Mouse (Mus musculus): ENCODE data around the gene Atraid. TPM values are rescaled to one million over a fixed set of nuclear protein-coding genes. Genes with fewer than 3 reads are reported as not detected.
A peak's percentile ranks its signal among the peaks of the same experiment; 100 is the strongest.
"Not testable (repeated sequence)": the region's sequence is repeated elsewhere in the genome, so short reads cannot be mapped to it uniquely, and the experiment has no call there.

Gene Atraid
- total RNA-seq, 2 experiments from 2014 or later: 109 to 115 TPM

DNA sequence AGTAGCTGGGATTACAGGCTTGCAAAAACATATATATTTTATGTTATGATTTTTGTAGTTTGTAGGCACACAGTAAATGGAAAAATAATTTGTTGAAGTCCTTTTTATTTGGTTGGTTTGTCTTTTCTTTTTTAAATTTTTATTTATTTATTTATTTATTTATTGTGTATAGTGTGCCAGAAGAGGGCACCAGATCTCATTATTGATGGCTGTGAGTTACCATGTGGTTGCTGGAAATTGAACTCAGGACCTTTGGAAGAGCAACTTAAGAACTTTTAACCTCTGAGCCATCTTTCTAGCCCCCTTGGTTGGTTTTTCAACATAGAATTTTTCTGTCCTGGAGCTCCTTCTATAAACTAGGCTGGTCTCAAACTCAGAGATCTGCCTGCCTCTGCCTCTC, 2.3 kb downstream of the Atraid start:
- no peak for DNase-seq (ENCODE audit: low spot score in 2 of 2)

DNA sequence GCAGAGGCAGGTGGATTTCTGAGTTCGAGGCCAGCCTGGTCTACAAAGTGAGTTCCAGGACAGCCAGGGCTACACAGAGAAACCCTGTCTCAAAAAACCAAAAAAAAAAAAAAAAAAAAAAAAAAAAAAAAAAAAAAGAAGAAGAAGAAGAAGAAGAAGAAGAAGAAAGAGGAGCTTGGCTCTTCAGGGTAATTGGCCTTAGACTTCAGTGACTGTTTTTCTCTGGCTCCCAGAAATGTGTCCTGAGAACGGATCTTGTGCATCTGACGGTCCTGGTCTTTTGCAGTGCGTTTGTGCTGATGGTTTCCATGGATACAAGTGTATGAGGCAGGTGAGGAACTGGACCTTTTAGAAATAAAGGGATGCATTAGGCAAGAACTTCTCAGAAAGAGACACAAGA, 5.6 kb downstream of the Atraid start:
- DNase-seq (ENCODE audit: low spot score in 2 of 2): not testable (repeated sequence)

DNA sequence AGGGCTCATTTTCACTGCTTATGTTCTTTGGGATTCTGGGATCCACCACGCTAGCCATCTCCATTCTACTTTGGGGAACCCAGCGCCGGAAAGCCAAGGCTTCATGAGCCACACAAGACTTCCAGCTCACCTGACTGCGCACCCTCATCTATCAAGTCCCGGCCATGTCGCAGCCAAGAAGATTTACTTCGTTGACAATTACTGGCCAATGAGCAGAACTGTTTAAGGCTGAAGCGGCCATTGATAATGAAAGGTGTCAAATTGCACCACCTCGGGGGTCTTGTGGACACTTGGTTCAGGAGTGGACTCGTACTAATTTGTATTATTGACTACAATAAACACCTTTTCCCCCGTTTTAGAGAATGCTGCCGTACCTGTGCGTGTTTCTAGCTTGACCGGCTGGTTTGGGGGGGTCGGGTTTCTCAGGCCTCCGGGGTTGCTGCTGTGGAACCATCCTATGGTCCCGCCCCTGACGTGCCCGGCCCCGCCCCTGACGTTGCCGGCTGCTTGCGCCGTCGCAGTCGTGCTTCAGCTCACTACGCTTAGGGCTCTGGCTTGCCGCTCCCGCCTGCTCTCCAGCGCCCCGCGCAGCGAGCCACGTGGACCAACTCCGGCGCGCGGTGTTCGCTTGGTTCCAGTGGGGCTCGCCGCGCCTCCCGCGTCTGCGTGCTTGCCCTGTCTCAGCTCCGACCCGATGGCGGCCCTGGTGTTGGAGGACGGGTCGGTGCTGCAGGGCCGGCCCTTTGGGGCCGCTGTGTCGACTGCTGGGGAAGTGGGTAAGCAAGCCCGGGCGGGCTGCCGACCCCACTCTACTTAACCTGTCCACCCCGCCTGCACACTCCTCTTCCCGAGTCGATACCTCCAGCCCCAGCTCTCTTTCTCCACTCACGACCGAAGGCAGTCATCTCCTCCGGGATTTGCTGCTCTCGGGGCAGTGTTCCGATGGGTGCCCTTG, 6.4 kb downstream of the Atraid start, which contains the start of gene Cad:
TSS of gene Cad (plus strand) at position 520 of the 955 bp plus-strand sequence.
- peak; percentile 78 to 89 for DNase-seq (ENCODE audit: low spot score in 2 of 2)

DNA sequence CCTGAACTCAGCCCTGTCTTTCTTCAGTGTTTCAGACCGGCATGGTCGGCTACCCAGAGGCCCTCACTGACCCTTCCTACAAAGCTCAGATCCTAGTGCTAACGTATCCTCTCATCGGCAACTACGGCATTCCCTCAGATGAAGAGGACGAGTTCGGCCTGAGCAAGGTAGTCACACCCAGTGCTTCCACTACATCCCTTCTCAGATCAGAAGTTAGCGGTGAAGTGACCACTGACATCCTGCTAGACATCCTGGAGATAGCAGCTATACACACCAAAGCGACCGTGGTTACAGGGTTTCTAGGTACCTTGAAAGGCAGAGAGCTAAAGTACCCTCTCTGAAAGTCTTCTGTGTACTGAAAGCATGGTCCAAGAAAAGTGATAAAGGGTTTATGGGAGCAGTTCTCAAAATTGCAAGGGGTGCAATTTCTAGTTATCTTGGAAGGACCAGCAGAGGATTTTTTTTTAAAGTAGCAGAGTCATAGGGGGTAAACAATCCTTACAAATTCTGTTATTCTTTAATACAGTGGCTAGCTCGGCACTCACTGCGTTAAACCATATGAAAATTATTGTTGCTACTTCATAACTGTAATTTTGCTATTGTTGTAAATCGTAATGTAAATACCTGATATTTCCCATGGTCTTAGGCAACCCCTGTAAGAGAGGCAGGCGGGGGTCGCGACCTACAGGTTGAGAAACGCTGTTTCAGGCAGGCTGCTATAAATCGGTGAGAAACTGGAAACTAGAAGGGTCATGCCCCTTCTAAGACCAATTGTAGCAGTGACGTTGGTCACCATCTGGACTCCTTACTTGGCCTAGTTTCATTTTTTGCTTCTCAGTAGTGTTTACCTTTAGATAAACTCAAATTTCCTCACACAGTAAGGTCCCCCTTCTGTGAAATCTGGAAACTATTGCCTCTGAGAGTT, 7.4 kb downstream of the Atraid start:
- DNase-seq (ENCODE audit: low spot score in 2 of 2): no peak

DNA sequence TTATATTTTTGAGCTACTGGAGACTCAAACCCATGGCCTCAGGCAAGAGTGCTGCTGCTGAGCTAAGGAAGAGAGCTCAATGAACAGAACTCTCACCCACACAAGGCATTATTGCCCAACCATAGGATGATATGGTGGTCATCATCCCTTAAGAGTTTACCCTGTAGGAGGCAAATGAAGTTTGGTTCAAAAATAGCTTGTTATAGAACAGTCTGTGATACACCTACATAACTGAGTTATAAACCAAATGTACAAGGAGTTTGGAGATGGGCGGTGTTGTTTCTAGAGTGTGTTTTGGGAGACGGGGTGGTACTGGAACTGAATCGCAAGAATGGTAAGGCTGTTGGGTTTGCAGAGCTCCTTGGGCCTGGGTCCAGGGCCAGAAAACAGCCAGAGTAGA, 21.7 kb downstream of the Atraid start:
- DNase-seq (ENCODE audit: low spot score in 2 of 2): no peak

DNA sequence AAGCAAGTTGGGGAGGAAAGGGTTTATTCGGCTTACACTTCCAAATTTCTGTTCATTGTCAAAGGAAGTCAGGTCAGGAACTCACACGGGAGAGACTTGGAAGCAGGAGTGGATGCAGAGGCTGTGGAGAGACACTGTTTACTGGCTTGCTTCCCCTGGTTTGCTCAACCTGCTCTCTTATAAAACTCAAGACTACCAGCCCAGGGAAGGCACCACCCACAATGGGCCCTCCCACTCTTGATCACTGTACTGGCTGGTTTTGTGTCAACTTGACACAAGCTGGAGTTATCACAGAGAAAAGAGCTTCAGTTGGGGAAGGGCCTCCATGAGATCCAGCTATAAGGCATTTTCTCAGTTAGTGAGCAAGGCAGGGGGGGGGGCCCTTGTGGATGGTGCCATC, 22.9 kb downstream of the Atraid start:
- DNase-seq (ENCODE audit: low spot score in 2 of 2): no peak

DNA sequence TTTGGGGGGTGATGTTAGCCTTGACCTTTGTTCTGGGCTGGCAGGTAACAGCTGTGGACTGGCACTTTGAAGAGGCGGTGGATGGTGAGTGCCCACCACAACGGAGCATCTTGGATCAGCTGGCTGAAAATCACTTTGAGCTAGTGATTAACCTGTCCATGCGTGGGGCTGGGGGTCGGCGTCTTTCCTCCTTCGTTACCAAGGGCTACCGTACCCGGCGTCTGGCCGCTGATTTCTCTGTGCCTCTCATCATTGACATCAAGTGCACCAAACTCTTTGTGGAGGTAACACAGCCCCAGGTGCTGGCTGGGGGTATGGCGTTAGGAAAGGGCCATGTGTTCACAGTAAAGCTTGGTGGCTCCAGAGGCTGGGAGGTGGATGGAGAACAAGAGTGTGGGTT, 23.7 kb downstream of the Atraid start:
- no peak for DNase-seq (ENCODE audit: low spot score in 2 of 2)

DNA sequence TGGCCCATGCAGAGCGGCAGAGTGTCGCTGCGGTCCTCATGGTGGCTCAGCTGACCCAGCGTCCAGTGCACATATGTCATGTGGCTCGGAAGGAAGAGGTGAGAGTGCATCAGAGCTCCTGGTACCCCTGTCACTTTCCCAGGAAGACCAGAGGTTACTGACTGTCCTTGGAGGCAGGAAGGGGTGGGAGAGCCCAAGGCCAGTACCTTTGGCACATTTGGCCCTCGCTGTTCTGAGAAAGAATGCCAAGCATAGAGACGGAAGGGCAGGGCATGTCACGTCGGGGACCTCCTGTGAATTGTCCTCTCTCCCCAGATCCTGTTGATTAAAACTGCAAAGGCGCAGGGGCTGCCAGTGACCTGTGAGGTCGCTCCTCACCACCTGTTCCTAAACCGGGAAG, 25.1 kb downstream of the Atraid start:
- no peak for DNase-seq (ENCODE audit: low spot score in 2 of 2)

DNA sequence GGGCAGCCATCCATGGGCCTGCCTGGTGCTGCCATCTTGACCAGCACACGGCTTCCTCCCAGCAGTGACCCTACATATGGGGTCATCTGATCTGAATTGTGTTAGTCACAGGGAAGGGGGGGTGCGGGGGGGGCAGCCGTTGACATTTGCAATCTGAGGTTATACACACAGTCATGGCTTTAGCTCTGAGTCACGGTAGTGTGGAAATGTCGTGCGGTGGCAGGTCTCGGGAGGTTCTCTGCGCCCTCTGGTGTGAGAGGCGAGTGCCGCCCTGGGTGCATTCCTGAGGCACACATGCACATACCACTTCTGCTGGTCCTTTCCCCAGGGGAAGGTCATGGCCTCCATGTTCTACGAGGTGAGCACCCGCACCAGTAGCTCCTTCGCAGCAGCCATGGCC, 28.2 kb downstream of the Atraid start:
- DNase-seq (ENCODE audit: low spot score in 2 of 2): no peak

DNA sequence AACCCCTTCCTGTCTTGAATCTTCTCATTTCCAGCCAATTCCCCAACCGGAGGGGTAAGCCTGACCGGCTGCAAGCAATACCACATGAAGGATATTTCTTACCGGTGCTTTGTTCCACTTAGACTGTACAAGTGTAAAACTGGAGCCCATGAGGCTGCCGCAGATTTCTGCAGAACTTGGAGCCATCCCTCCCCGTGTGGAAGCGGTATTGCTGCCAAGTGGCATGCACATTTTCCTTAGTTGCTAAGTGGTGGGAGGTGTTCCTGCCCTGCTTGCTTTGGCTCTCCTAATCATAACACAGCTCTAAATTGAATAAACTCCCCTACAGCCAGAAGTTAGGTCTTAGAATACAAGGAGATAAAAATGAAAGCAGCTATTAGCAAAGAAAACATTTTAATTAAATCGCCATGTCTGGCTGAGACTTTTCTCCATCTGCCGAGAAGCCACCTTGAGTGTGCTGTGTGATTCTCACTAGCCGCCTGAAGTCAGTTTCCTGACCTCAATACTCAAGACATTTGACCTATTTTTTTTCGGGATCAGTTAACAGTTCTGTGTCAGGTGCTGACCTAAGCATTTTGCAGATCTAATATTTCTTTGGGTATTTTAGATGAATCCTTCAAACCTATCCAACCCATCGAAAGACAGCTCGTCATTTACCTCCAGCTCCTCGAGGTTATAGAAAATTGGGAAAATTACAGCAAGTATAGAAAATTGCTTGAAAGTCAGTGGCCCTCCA, 32.1 kb downstream of the Atraid start:
- no peak for DNase-seq (ENCODE audit: low spot score in 2 of 2)

DNA sequence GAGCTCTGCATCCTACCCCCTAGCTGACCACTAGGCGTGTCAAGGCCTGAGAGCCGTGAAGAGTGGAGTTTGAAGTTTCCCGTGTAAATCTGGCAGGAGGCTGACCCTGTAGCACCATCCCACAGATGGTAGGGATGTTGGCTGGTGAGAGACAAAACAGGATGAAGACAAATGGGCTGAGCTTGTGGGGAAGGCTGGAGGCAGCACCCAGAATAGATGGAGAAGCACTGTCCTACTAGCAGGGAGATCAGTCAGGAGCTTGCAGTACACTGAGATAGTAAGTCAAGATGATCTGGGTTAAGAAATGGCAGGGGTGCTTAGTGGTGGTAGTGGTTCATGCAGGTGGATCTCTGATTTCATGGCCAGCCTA, 32.7 kb downstream of the Atraid start:
- no peak for DNase-seq (ENCODE audit: low spot score in 2 of 2)

DNA sequence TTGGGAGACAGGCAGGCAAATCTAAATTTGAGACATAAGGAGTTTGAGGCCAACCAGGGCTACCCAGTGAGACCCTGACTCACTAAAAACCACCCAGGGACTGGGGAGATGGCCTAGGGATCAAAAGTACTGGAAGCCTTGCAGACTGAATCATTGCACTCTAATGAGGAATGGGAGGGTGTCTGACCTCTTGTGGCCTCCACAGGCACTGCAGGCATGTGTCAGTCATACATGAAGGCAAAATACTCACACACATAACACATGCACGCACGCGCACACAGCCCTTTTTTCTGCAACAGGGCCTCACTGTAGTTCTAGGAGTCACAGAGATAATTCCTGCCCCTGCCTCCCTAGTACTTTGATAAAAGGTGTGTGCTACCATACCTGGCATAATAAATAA, 33.3 kb downstream of the Atraid start:
- no peak for DNase-seq (ENCODE audit: low spot score in 2 of 2)

DNA sequence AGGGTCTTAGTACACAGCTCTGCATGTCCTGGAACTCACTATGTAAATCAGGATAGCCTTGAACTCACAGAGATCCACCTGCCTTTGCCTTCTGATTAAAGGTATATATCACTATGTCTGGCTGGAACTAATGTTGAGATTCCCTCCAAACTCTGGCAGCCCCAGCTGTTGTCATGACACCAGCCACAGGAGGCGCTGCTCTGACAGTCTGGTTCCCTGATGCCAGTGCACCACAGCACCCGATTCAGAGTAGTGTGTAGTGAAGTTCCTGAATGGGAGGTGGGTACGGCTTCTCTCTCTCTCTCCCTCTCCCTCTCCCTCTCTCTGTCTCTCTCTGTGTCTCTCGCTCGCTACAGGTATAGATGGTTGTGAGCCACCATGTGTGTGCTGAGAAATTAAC, 34.2 kb downstream of the Atraid start:
- DNase-seq (ENCODE audit: low spot score in 2 of 2): peak in 1 of 2 experiments; percentile 43

DNA sequence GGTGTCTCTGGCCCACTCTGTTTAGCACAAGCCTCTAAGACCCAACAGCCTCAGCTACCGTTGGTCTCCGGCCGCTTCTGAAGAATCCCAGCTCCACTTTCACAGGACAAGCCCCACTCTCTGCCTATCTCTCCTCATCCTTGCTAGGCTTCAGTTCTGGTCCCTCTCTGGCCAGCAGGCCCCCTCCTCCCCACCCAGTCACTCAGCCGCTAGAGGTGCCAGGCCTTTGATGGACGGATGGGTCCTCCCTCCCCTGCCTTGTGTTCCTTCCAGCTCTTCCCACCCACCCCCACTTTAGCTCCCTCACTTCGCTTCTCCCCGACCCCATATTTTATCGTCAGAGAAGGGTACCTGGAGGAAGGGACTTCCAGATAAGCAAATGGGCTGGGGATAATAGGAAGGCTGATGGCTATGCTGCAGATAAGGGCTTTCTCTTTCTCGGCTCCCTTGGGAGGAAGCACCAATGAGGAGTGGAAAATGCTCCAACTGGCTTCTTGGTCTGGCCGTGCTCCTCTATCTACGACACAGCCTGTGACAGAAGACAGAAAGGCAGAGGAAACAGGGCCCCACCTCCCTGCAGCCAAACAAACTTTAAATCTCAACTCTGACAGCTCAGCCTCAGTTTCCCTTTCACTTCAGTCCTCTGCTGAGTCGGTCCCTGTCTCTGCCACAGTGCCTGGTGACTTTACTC, 35.0 kb downstream of the Atraid start:
- no peak for DNase-seq (ENCODE audit: low spot score in 2 of 2)

DNA sequence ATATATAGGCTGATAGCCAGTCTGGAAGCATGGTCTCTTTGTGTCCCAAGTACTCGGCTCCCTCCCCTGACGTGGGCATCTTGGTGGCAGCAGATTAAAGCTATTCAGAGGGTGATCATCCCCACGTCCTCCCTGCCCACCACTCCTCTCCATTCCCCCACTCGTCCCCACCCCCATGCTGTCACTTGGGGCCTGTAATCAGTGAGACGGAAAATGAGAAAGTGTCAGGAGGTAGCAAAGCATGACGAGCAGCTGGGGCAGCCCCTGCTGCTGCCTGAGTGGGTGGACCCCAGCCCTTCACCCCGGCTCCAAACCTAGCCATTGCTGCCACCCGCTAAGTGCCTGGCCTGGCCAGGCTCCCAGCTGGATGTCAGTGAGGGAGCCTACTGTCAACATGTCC, 35.8 kb downstream of the Atraid start:
- no peak for DNase-seq (ENCODE audit: low spot score in 2 of 2)

DNA sequence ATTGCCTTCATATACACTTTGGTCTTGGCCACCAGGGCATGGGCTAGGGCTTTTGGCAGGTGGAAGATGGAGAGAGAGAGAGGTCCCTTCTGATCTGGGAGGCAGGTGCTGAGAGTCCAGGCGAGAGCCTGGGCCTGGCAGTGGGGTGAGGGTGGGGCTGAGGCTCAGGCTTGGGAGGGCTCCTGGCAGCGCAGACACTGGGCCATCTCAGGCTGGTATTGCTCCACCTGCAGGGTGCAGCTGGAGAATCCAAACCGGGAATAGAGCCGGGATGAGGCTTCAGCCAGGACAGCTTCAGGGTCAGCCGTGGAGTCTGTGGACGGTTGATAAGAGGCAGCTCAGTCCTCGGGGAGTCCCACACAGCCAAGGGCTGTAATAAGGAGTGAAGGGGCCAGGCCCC, 38.5 kb downstream of the Atraid start:
- no peak for DNase-seq (ENCODE audit: low spot score in 2 of 2)

DNA sequence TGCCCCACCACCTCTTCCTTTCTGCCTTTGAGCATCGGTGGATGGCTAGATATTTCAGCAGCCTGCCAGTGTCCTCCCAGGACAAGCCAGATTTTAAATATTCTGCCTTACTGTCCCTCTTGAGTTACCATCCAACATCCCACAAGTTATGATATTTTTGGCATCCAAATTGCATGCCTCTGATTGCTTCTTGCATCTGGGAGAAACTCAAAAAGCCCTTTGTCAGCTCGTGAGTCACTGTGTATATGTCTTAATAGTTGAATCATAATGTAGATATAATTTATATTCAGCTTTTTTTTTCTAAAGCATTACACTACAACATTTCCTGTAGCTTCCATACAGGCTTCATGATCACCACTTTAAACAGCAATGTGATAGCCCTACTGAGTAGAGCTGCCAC, 39.0 kb downstream of the Atraid start:
- no peak for DNase-seq (ENCODE audit: low spot score in 2 of 2)

DNA sequence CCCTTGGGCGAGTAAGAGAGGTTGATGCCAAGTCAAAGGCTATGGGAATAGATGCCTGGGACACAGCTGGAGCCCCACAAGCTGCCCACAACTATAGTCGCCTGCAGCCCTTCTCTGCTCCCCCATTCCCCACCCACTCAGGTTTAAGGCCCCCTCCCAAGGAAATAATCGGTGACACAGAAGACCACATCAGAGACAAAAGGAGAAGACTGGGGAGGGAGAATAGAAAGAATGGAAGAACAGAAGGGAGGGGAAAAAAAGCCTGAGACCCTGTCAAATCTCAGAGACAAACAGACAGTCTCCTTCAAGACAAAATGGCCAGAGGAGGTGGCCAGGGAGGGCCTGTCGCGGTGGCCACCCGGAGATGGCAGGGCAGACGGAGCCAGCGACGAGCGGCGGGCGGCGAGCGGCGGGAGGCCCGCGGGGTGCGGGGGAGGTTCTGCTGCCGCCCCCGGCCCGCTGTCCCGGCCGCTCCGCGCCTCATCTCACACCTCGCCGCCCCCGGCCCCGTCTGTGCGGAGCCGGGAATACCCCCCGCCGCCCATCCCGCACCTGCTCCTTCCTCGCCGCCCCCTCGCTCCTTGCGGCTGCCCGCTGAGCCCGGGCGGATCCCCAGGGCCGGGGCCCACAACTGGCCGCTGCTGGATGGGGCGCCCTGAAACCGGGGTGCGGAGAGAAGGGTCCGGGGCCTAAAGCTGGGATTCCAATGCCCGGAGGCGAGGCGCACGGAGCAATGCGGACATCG, 44.3 kb downstream of the Atraid start:
- DNase-seq (ENCODE audit: low spot score in 2 of 2): no peak

DNA sequence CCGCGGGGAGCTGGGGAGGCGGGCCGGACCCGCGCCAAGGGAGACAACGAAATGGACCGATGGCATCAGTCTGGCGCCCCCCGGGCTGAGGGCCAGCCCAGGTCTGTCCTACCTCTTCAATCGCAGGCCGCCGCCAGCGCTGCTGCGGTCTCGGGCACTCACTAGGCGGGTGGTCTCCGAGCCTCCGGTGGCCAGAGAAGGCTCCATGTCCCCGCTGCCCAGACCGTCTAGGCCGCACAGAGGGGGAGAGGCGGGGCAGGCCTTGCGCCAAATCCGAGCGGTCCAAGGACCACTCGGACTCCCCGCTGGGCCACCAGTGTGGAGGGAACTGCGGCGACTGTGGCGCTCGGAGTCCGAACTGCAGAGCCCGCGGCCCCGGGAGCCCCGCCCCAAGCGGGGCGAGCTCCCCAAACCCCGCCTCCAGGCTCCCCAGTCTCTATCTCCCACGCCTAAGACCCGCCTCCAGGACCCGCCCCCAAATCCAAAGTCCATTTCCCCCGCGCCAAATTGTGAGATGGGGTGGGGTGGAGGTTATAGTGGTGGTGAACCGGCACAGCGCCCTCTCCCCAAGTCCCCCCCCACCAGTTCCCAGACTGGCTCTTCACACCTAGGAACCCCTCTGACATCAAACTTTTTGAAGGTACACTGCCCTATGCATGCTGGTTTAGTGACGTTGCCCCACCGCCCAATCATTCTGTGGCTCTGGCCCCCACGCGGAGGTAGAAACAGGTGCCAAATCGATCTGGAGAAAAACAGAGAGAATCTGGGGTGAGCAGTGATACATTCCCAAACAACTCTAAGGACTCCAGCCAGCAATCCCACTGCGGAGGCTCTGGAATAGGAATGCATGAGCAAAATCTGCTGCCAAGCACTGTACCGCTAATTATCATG, 45.3 kb downstream of the Atraid start:
- DNase-seq (ENCODE audit: low spot score in 2 of 2): no peak

Measured in adrenal gland, postnatal 4 days (tissue).